Mouse (Mus musculus) neural tube, embryonic 13.5 days (tissue): Measurements from ENCODE around the gene Nostrin. TPM values are rescaled to one million over a fixed set of nuclear protein-coding genes. Genes with fewer than 3 reads are reported as not detected.

Experiments used
- ATAC-seq: fragments of 200-750 bp; cut with Nextera tagmentation; 2 replicates; pipeline ENCODE4 v1.8.0; 2017; ENCODE audit warnings: low read depth, mild to moderate bottlenecking, moderate TSS enrichment, moderate library complexity
- H3K27ac ChIP-seq: fragments of 300-500 bp; sonication (generic); replicated peaks from 2 replicates; pipeline ENCODE4 v1.5.1; 2015; ENCODE audit warnings: moderate library complexity, mild to moderate bottlenecking, inconsistent platforms
- H3K27me3 ChIP-seq: fragments of 300-500 bp; sonication (generic); 2 replicates; pipeline ENCODE4 v1.6.1; 2015; ENCODE audit warnings: mild to moderate bottlenecking, inconsistent platforms
- H3K36me3 ChIP-seq: fragments of 300-500 bp; sonication (generic); 2 replicates; pipeline ENCODE4 v1.6.1; 2015; ENCODE audit warnings: mild to moderate bottlenecking, inconsistent platforms
- H3K4me1 ChIP-seq: fragments of 300-500 bp; sonication (generic); replicated peaks from 2 replicates; pipeline ENCODE4 v1.6.1; 2015; ENCODE audit warnings: inconsistent platforms
- H3K4me2 ChIP-seq: fragments of 300-500 bp; sonication (generic); 2 replicates; pipeline ENCODE4 v1.6.1; 2015; ENCODE audit warnings: inconsistent platforms, mild to moderate bottlenecking, moderate library complexity
- H3K4me3 ChIP-seq: fragments of 300-500 bp; sonication (generic); 2 replicates; pipeline ENCODE4 v1.5.1; 2015; ENCODE audit warnings: mild to moderate bottlenecking, inconsistent platforms
- H3K9ac ChIP-seq: fragments of 300-500 bp; sonication (generic); 2 replicates; pipeline ENCODE4 v1.6.1; 2015; ENCODE audit warnings: moderate library complexity, mild to moderate bottlenecking, inconsistent platforms
- H3K9me3 ChIP-seq: fragments of 300-500 bp; sonication (generic); 2 replicates; pipeline ENCODE4 v1.6.1; 2016; ENCODE audit warnings: inconsistent platforms
- WGBS: fragments of 180-500 bp; shearing (Covaris S2); methylation state at CpG from one replicate; pipeline ENCODE4 v1.1.7; 2015; 5-methylcytosine and 5-hydroxymethylcytosine counted together
- polyA plus RNA-seq: library from polyadenylated mRNA; unstranded; fragments of >200 nt; fragmentation: Nextera tagmentation; extraction: Ambion mirVana; gene quantifications from 2 replicates; pipeline ENCODE4 v1.2.1, GENCODE M21; 2015

Gene Nostrin
- polyA plus RNA-seq, 1 experiment from 2014 or later: 0.89 TPM

DNA sequence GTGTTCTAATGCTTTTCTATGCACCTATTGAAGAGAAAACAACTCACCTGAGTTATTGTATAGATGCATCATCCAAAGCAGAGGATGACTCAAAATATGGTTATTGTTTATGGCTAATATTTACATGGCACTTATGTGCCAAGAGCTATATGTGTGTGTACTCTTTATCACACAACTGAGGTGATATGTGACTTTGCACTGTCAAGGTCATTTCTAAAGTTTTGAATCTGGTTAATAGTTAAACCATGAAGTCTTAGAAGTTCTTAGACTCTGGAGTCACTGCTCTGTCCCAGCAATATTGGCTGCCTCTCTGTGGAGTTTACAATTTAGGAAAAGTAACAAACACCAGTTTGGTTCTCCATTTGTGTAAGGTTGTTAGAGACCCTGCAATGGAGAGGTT, 23.3 kb downstream of the Nostrin start:
- Histone ChIP-seq H3K27ac (no peak overlapping the region), H3K4me1 (0 out of 2 replicates have a peak, but pooled peaks cover 5% of the 10 kb centered on the region), H3K4me3 (no peak overlapping the region), H3K27me3 (no peaks in the 10 kb centered on the region), H3K9ac (no peak overlapping the region), H3K36me3 (no peaks in the 10 kb centered on the region), H3K4me2 (no peak overlapping the region), H3K9me3 (no peaks in the 10 kb centered on the region)
- ATAC-seq: no peak

DNA sequence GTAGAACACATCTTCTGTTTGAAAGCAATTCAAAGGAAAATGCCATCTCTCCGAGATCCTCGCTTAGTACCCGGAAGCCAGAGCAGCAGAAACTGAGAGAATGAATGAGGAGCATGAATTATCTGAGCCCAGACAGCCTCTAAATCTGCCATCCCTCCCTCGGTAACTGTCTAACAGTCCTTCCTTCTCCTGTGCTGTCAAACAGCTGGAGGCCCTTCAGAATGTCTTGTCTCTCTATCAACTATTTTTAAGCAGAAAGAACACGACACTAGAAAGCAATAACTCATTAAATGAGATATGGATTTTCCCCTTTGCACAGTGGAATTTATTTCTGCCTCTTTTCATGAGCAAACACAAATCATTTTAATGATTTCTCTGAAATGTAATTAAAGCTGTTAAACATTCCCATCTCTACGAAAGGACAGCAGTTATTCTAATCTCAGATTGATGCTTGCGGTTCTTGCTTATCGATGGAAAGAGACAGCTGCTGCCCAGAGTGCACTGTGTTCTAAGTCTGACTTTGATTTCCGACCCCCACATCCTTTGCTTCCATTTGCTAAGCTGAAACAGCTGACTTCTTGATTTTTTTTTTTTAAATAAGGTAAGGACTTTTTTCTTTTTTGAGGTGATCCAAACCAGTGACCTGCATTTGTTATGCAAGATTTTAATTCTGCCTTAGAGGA, 34.9 kb downstream of the Nostrin start:
- 38% methylated on average over 9 of the region's 9 CpGs for WGBS
- no peaks in the 10 kb centered on the region for H3K36me3 ChIP-seq
- no peak overlapping the region for H3K4me3 ChIP-seq
- no peak overlapping the region for H3K4me2 ChIP-seq
- no peaks in the 10 kb centered on the region for H3K9me3 ChIP-seq
- no peaks in the 10 kb centered on the region for H3K27me3 ChIP-seq
- 0 out of 2 replicates have a peak overlapping the region, but pooled peaks have one; percentile 20 for H3K27ac ChIP-seq
- no peak overlapping the region for H3K9ac ChIP-seq
- peak; percentile 63; the same call in 1 of the 2 replicates for ATAC-seq
- peaks cover 13% of the 10 kb centered on the region for H3K4me1 ChIP-seq

DNA sequence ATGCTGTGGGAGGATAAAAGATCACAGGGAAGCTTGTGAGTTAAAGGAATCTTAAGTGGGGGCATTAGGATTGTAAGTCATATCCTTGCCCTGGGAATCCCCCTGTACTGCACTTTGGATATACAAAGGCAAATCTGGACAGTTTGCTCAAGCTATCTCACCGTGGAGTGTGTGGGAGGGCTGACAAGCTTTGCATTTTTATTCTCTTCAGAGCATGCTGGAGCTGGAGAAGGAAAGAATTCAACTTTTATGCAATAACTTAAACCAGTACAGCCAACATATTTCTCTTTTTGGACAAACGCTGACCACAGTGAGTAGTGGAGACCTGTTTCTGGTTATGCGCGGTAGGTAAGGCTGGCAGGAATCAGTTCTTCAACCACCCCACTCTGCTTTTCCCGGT, 39.7 kb downstream of the Nostrin start:
- Histone ChIP-seq H3K27me3 (no peaks in the 10 kb centered on the region), H3K27ac (no peak overlapping the region), H3K36me3 (no peaks in the 10 kb centered on the region), H3K4me2 (no peak overlapping the region), H3K4me1 (peaks cover 7% of the 10 kb centered on the region), H3K9ac (no peak overlapping the region), H3K9me3 (no peaks in the 10 kb centered on the region), H3K4me3 (no peak overlapping the region)
- WGBS: 80% methylated on average over 5 of the region's 5 CpGs
- no peak for ATAC-seq

GRCm38 (mm10) chr2:69179721-69180120, 44.1 kb downstream of the Nostrin start:
- Histone ChIP-seq H3K27me3 (no peaks in the 10 kb centered on the region), H3K9ac (no peak overlapping the region), H3K4me1 (no peaks in the 10 kb centered on the region), H3K9me3 (no peaks in the 10 kb centered on the region), H3K27ac (no peak overlapping the region), H3K4me2 (no peak overlapping the region), H3K36me3 (no peaks in the 10 kb centered on the region), H3K4me3 (no peak overlapping the region)
- WGBS: 90% methylated on average over 4 of the region's 4 CpGs
- ATAC-seq: no peak

DNA sequence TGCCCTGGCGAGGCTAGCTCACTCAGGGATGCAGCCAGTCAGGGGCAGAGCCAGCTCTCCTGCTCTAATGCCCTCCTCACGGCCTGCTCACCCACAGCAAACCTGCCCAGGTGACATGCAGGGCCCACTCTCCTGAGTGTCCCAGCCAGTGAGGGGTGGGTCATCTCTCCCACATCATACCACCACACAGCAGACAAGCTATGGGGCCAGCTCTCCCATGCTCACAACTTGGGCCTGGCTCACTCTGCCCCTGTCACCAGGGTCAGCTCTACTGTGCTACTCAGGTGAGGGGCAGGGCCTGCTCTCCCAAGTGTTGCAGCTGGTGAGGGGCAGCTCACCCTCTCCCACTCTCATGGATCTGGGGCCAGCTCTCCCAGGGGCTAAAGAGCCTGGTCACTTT, 52.4 kb downstream of the Nostrin start:
- Histone ChIP-seq H3K4me2 (no peak overlapping the region), H3K9me3 (no peaks in the 10 kb centered on the region), H3K27me3 (no peaks in the 10 kb centered on the region), H3K9ac (no peak overlapping the region), H3K27ac (no peak overlapping the region), H3K36me3 (no peaks in the 10 kb centered on the region; the same call in 1 of the 2 replicates), H3K4me1 (no peaks in the 10 kb centered on the region), H3K4me3 (no peak overlapping the region)
- WGBS: 84% methylated on average over 2 of the region's 2 CpGs
- ATAC-seq: no peak

DNA sequence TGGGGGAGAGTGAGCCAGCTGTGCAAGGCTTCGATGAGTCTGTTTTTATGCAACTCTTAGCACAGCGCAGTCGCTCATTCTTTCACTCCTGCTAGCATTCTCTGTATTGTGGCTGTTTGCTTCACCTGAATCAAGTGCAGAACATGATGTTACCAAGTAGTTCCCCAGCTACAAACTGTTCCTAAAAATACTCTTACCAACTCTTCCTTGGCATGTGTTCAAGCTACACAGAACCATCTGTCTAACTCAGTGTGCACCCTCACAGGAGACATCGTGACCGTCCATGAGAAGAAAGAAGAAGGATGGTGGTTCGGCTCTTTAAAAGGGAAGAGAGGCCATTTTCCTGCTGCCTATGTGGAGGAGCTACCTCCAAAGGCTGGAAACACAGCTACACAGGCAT, 53.1 kb downstream of the Nostrin start:
- H3K27ac ChIP-seq: no peak overlapping the region
- no peaks in the 10 kb centered on the region for H3K4me1 ChIP-seq
- no peak overlapping the region for H3K4me3 ChIP-seq
- H3K4me2 ChIP-seq: no peak overlapping the region
- no peaks in the 10 kb centered on the region for H3K27me3 ChIP-seq
- peaks cover 4% of the 10 kb centered on the region for H3K36me3 ChIP-seq
- no peak overlapping the region for H3K9ac ChIP-seq
- H3K9me3 ChIP-seq: no peaks in the 10 kb centered on the region
- ATAC-seq: no peak
- 82% methylated on average over 6 of the region's 6 CpGs for WGBS

DNA sequence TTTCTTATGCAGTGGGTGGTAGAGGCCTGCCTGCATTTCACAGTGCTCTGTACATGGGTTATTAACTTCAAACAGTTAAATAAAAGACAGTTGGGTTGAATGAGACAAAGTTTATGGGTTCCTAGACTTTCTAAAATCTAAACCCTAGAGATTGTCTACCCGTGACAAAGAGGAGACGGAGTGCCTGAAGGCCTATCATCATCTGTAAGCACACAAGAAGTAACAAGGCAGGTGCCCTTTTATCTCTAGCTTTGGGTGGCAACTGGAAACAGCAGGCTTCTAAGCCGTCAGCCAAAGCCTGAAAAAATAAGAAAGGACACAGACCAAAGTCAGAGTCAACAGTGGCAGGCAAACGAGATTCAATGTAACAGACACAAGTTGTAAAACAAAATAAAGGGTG, 53.6 kb downstream of the Nostrin start:
- H3K4me2 ChIP-seq: no peak overlapping the region
- H3K36me3 ChIP-seq: peaks cover 8% of the 10 kb centered on the region
- H3K9me3 ChIP-seq: no peaks in the 10 kb centered on the region
- no peak overlapping the region for H3K9ac ChIP-seq
- no peaks in the 10 kb centered on the region for H3K27me3 ChIP-seq
- ATAC-seq: no peak
- WGBS: 51% methylated on average over 4 of the region's 4 CpGs
- H3K4me3 ChIP-seq: no peak overlapping the region
- no peaks in the 10 kb centered on the region for H3K4me1 ChIP-seq
- H3K27ac ChIP-seq: no peak overlapping the region

DNA sequence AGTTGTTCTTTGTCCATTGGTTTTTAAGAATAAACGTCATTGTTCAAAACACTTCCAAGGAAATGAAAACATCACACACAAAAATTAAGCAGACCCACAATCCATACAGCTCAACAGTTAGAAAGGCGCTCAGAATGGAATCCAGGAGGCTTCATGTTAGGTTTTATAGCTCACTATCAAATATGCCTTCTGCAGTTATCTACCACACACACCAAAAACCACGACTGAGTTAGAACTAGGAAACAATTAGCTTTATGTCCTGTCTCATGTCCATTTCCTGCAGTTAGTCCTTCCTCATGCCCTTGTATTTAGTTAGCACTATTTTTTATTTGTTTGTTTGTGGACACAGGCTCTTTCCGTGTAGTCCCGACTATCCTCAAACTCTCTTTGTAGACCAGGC, 55.5 kb downstream of the Nostrin start:
- Histone ChIP-seq H3K9ac (no peak overlapping the region), H3K36me3 (peaks cover 8% of the 10 kb centered on the region), H3K4me3 (no peak overlapping the region), H3K27ac (no peak overlapping the region), H3K4me1 (no peaks in the 10 kb centered on the region), H3K4me2 (no peak overlapping the region), H3K9me3 (no peaks in the 10 kb centered on the region), H3K27me3 (no peaks in the 10 kb centered on the region)
- 93% methylated on average over 5 of the region's 5 CpGs for WGBS
- no peak for ATAC-seq

GRCm38 (mm10) chr2:69193555-69193954, 58.0 kb downstream of the Nostrin start:
- no peak for ATAC-seq
- no peak overlapping the region for H3K9ac ChIP-seq
- H3K36me3 ChIP-seq: peaks cover 8% of the 10 kb centered on the region
- H3K27me3 ChIP-seq: no peaks in the 10 kb centered on the region
- no peak overlapping the region for H3K4me2 ChIP-seq
- H3K4me3 ChIP-seq: no peak overlapping the region
- no peak overlapping the region for H3K27ac ChIP-seq
- no peaks in the 10 kb centered on the region for H3K9me3 ChIP-seq
- H3K4me1 ChIP-seq: no peaks in the 10 kb centered on the region
- 89% methylated on average over 5 of the region's 5 CpGs for WGBS

- Histone ChIP-seq H3K4me1 (peaks cover 10% of the 10 kb centered on the region), H3K27ac (no peak overlapping the region), H3K4me2 (peak overlapping the region; percentile 91), H3K9ac (peak overlapping the region; percentile 74), H3K4me3 (peak overlapping the region; percentile 78), H3K9me3 (no peaks in the 10 kb centered on the region), H3K36me3 (peaks cover 6% of the 10 kb centered on the region; the same call in 1 of the 2 replicates), H3K27me3 (no peaks in the 10 kb centered on the region)
- 12% methylated on average over 6 of the region's 6 CpGs for WGBS
- no peak for ATAC-seq
Measured at GRCm38 (mm10) chr2:69205185-69205584, 69.6 kb downstream of the Nostrin start.

GRCm38 (mm10) chr2:69205791-69206351, 70.3 kb downstream of the Nostrin start, which contains the start of gene Spc25:
Spc25 (minus strand) TSS chr2:69206194.
- Histone ChIP-seq H3K4me3 (peak within 1 kb of the TSS; percentile 78), H3K27ac (no peak within 1 kb of the TSS), H3K9me3 (no peaks in the 10 kb centered on the region), H3K9ac (peak within 1 kb of the TSS; percentile 74), H3K36me3 (peaks cover 6% of the 10 kb centered on the region; the same call in 1 of the 2 replicates), H3K4me1 (peaks cover 10% of the 10 kb centered on the region), H3K27me3 (no peaks in the 10 kb centered on the region), H3K4me2 (peak within 1 kb of the TSS; percentile 91)
- peak; percentile 99 for ATAC-seq
- WGBS: under 1% methylated on average over 46 of the region's 46 CpGs

DNA sequence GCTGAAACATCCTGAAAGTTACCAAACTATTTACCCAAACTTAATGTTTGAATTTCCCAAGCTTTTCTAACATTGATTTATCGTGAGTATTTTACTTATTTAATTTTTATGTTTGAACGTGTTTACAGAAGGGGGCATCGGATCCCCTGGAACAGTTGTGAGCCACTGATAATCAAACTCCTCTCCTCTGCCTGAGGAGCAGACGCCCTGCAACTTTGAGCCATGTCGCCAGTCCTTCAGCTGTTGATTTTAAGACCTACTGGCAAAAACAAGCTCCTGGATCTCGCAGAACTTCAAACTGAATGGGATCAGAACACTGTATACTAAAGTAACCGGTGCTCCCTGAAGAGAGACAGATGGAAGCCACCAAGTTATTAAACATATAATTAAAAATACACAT, 70.9 kb downstream of the Nostrin start:
- WGBS: 28% methylated on average over 7 of the region's 7 CpGs
- peaks cover 6% of the 10 kb centered on the region; the same call in 1 of the 2 replicates for H3K36me3 ChIP-seq
- H3K4me3 ChIP-seq: no peak overlapping the region
- no peaks in the 10 kb centered on the region for H3K9me3 ChIP-seq
- no peak overlapping the region for H3K9ac ChIP-seq
- H3K27ac ChIP-seq: no peak overlapping the region
- H3K4me1 ChIP-seq: peaks cover 10% of the 10 kb centered on the region
- no peaks in the 10 kb centered on the region for H3K27me3 ChIP-seq
- peak overlapping the region; percentile 39 for H3K4me2 ChIP-seq
- peak; percentile 48; the same call in 1 of the 2 replicates for ATAC-seq
